Mouse (Mus musculus) CH12.LX (cell line): ENCODE data around the gene Sfxn2. TPM values are rescaled to one million over a fixed set of nuclear protein-coding genes. Genes with fewer than 3 reads are reported as not detected.

Experiments
- DNase-seq: peaks from one replicate; pipeline ENCODE4 v3.0.0-alpha.2; 2013; ENCODE audit errors: extremely low read depth
- H3K27ac ChIP-seq: 2 replicates; pipeline ENCODE4 v1.5.1; 2012; ENCODE audit warnings: low read depth, mild to moderate bottlenecking, control low read depth, moderate library complexity; ENCODE audit not compliant: insufficient read depth
- H3K27me3 ChIP-seq: replicated peaks from 2 replicates; pipeline ENCODE3; 2012; ENCODE audit warnings: inconsistent platforms
- H3K36me3 ChIP-seq, 2 experiments: replicated peaks in 1 of 2; 2 replicates each; pipeline versions ENCODE3 to v1.6.1; 2012; ENCODE audit warnings: inconsistent platforms in 1 of 2, low read length in 1 of 2, mild to moderate bottlenecking in 1 of 2, mixed read lengths in 1 of 2, moderate library complexity in 1 of 2; ENCODE audit not compliant: control insufficient read depth in 1 of 2, insufficient read depth in 1 of 2
- H3K4me1 ChIP-seq, 2 experiments: 2 replicates each; pipeline ENCODE4 v1.6.1; 2012; ENCODE audit warnings: inconsistent platforms in 1 of 2, moderate library complexity in 1 of 2; ENCODE audit not compliant: insufficient read depth in 2 of 2, control insufficient read depth in 1 of 2
- H3K4me2 ChIP-seq: 2 replicates; pipeline ENCODE4 v1.6.1; 2012; ENCODE audit warnings: low read depth, mild to moderate bottlenecking, control low read depth; ENCODE audit not compliant: poor library complexity, insufficient read depth, severe bottlenecking
- H3K4me3 ChIP-seq, 3 experiments: fragments of 150-350 bp in 1 of 3; sonication (generic) in 1 of 3; replicated peaks in 1 of 3; 2 replicates each; pipeline versions ENCODE3 to v1.5.1; 2011 to 2012; ENCODE audit warnings: low read depth in 2 of 3, low read length in 2 of 3, mild to moderate bottlenecking in 2 of 3, moderate library complexity in 2 of 3, control low read depth in 1 of 3, improper control_type of control experiment in 1 of 3, inconsistent platforms in 1 of 3, mixed read lengths in 1 of 3; ENCODE audit not compliant: poor library complexity in 1 of 3
- H3K79me2 ChIP-seq: replicated peaks from 2 replicates; pipeline ENCODE4 v1.6.1; 2012; ENCODE audit warnings: mild to moderate bottlenecking, moderate library complexity; ENCODE audit not compliant: control insufficient read depth, poor library complexity, insufficient read depth, severe bottlenecking; ENCODE audit errors: extremely low read depth
- H3K9ac ChIP-seq: 2 replicates; pipeline ENCODE4 v1.6.1; 2012; ENCODE audit warnings: low read depth, mild to moderate bottlenecking, control low read depth, moderate library complexity; ENCODE audit not compliant: insufficient read depth
- H3K9me3 ChIP-seq: replicated peaks from 2 replicates; pipeline ENCODE3; 2012; ENCODE audit warnings: low read length, inconsistent platforms, mixed read lengths
- BHLHE40 ChIP-seq: IDR thresholded peaks from 2 replicates; pipeline ENCODE4 v1.6.1; 2011; ENCODE audit warnings: mild to moderate bottlenecking, low read depth, low read length, improper control_type of control experiment
- CTCF ChIP-seq, 2 experiments: IDR thresholded peaks in 1 of 2; conservative IDR thresholded peaks in 1 of 2; 2 replicates each; pipeline ENCODE4 v1.5.1; 2011 to 2012; ENCODE audit warnings: low read depth in 2 of 2, low read length in 2 of 2, improper control_type of control experiment in 1 of 2, inconsistent platforms in 1 of 2, mild to moderate bottlenecking in 1 of 2, moderate library complexity in 1 of 2
- ETS1 ChIP-seq: conservative IDR thresholded peaks from 2 replicates; pipeline ENCODE4 v1.6.1; 2012; ENCODE audit warnings: low read depth, mild to moderate bottlenecking, inconsistent platforms, low read length, improper control_type of control experiment, moderate library complexity
- GABPA ChIP-seq: IDR thresholded peaks from 2 replicates; pipeline ENCODE4 v1.6.1; 2012; ENCODE audit warnings: low read depth, low read length, improper control_type of control experiment, inconsistent platforms; ENCODE audit not compliant: insufficient replicate concordance
- HCFC1 ChIP-seq: IDR thresholded peaks from 2 replicates; pipeline ENCODE4 v1.6.1; 2012; ENCODE audit warnings: low read depth, mild to moderate bottlenecking, inconsistent platforms, low read length, improper control_type of control experiment
- IRF4 ChIP-seq: IDR thresholded peaks from 2 replicates; pipeline ENCODE4 v1.6.1; 2014; ENCODE audit warnings: low read depth, mild to moderate bottlenecking, inconsistent platforms, low read length, improper control_type of control experiment
- JUN ChIP-seq: IDR thresholded peaks from 2 replicates; pipeline ENCODE4 v1.6.1; 2011; ENCODE audit warnings: low read depth, mild to moderate bottlenecking, low read length, improper control_type of control experiment, moderate library complexity; ENCODE audit not compliant: insufficient read depth
- KAT2A ChIP-seq: IDR thresholded peaks from 2 replicates; pipeline ENCODE4 v1.6.1; 2012; ENCODE audit warnings: low read length, improper control_type of control experiment, inconsistent platforms; ENCODE audit not compliant: insufficient replicate concordance
- MXI1 ChIP-seq: IDR thresholded peaks from 2 replicates; pipeline ENCODE4 v1.6.1; 2011; ENCODE audit warnings: mild to moderate bottlenecking, low read depth, low read length, improper control_type of control experiment
- NRF1 ChIP-seq: IDR thresholded peaks from 2 replicates; pipeline ENCODE4 v1.6.1; 2014; ENCODE audit warnings: low read depth, mild to moderate bottlenecking, inconsistent platforms, low read length, improper control_type of control experiment, moderate library complexity
- TBP ChIP-seq: conservative IDR thresholded peaks from 2 replicates; pipeline ENCODE4 v1.6.1; 2011; ENCODE audit warnings: low read depth, low read length, improper control_type of control experiment
- TCF12 ChIP-seq: IDR thresholded peaks from 2 replicates; pipeline ENCODE4 v1.6.1; 2014; ENCODE audit warnings: low read depth, mild to moderate bottlenecking, inconsistent platforms, low read length, improper control_type of control experiment
- UBTF ChIP-seq: IDR thresholded peaks from 2 replicates; pipeline ENCODE4 v1.6.1; 2012; ENCODE audit warnings: low read depth, mild to moderate bottlenecking, inconsistent platforms, low read length, improper control_type of control experiment, moderate library complexity
- ZMIZ1 ChIP-seq: IDR thresholded peaks from 2 replicates; pipeline ENCODE4 v1.6.1; 2012; ENCODE audit warnings: low read depth, mild to moderate bottlenecking, inconsistent platforms, low read length, improper control_type of control experiment
- dilution Hi-C: fragments of 300-500 bp; cut with MboI; formaldehyde crosslinking; loops from 2 replicates; pipeline ENCODE4 v1.14.3; 2020; ENCODE audit warnings: low sequenced_read_pairs; ENCODE audit not compliant: extremely low pct_unique_long_range_greater_than_20kb, extremely low pct_ligation_motif_present
- in situ Hi-C: fragments of 300-500 bp; cut with MboI; formaldehyde crosslinking; loops from 3 replicates; pipeline ENCODE4 v1.14.3; 2019; ENCODE audit warnings: low sequenced_read_pairs, low pct_ligation_motif_present, low pct_unique_long_range_greater_than_20kb, mixed read lengths
- polyA plus RNA-seq: library from polyadenylated mRNA; unstranded; fragments of >175 nt; gene quantifications from 2 replicates; pipeline ENCODE4 v1.2.1, GENCODE M21; 2012; ENCODE audit warnings: low read depth; ENCODE audit not compliant: insufficient read length
- total RNA-seq, 2 experiments: library from RNA; depleted of rRNA; stranded (reverse); fragments of 300-350 nt in 1 of 2; fragments of >200 nt in 1 of 2; gene quantifications; 2 replicates each; pipeline ENCODE4 v1.2.3; 2012 to 2014

Gene Sfxn2
- total and polyA plus RNA-seq, 3 experiments: 5.9 to 11.1 (median 8.5) TPM

DNA sequence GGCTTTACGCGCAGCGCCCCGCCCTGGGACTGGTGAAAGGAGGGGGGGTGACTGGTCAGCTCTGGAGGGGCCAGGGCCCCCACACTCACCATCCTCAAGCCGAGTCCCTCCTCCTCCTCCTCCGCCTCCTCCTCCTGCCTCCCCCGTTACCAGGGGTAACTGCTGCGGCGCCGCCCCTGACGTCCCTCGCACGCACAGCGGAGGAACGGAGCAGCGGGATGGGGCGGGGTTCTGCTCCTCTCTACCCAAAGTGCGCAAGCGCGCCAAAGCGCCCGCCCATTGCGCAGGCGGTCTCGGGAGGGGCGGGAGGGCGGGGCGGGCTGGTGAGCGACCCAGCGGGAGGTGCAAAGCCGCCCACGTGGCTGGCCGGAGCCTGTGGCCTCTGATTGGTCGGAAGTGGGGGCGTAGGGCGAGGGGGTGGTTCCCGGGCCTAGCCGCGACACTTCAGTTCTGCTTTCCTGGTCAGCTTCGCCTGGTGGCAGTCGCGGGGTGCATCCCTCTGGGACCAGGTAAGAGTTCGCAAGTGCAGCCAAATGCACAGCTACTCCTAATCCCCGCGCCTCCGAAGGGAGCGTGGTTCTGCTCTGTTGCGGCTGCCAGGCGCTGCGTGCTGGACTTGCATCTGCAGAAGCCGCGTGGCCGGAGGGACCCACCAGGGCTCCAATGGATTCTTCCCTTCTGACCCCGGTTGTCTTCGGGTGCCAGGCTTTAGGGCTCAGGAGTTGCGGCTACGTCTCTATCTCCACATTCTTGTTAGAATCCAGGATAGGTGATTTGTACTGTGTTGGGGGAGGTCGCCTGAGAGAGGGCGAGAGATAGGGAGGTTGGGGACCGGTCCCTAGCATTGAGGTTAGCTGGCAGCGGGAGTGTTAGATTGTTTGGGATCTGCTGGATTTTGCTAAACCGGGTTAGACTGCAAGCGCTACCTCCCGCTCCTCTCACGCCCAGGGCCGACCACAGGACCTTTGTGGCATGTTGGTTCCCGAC, at the start of gene Sfxn2, which contains the start of gene Arl3 (continued):
- TF ChIP-seq JUN: no peak

DNA sequence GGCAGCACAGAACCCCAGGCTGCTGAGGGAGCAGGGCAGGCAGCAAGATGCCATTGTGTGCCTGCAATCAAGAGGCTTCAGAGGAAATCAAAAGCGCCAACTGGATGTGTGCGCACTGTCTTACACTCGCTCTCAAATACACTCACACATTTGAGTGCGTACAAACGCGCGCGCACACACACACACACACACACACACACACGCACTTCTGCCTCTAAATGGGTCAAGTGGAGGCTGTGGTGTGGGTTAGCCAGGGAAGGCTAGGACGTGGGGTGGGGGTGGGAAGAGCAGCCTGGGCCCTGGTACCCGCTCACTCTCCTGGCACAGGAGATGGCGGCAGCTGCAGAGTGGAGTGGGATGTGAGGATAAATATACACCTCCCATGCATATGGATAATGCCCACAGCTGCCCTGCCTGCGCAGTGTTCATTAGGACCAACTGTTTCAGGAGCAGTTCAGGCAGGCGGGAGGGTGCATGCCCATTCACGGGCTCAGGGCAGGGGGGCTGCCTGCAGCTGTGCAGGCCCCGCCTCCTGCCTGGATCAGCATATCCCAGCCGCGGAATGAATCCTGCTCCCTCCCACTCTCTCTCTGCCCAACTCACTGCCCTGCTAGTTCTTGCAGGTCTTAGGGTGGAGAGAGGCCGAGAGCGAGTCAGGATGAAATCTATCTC, 49.5 kb upstream of the Sfxn2 start:
- H3K27ac ChIP-seq: peak overlapping the region; percentile 86
- DNase-seq: no peak
- peak overlapping the region; percentile 32 for H3K9ac ChIP-seq
- no peaks in the 10 kb centered on the region for H3K9me3 ChIP-seq
- no peak for TF ChIP-seq KAT2A
- TF ChIP-seq UBTF: no peak
- TF ChIP-seq TCF12: peak; percentile 69; the same call in 1 of the 2 replicates
- 0 out of 2 replicates have a peak, but pooled peaks have one; percentile 7 for TF ChIP-seq BHLHE40
- 0 out of 2 replicates have a peak, but pooled peaks have one; percentile 26 for TF ChIP-seq NRF1
- TF ChIP-seq ZMIZ1: no peak
- peak overlapping the region; percentile 71 for H3K4me2 ChIP-seq
- no peaks in the 10 kb centered on the region for H3K79me2 ChIP-seq
- dilution Hi-C loops: no loop called here
- in situ Hi-C loops: no loop called here
- H3K27me3 ChIP-seq: no peaks in the 10 kb centered on the region
- no peaks in the 10 kb centered on the region for H3K36me3 ChIP-seq
- H3K4me3 ChIP-seq: peak overlapping the region in 2 of 3 experiments; percentile 26 to 46
- peaks cover 35 to 97% of the 10 kb centered on the region in 2 experiments for H3K4me1 ChIP-seq

DNA sequence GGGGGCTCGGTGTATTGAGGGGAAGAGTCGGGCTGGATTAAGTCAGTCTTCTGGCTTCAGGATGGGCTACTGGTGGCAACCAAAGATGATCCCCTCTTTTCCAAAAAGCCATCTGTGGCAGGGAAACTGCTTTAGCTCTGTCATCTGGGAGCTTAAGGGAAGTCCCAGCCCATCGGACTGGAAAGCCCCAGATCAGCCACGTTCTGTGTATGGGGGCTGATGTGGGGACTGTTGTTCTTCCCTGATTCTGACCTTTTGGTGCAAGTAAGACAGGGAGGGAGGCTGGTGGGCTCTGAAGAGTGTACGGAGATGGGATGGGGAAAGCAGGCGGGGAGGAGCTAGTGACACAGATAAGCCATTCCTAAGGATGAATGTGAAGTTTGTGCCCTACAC, 49.0 kb upstream of the Sfxn2 start:
- dilution Hi-C loops: no loop called here
- Histone ChIP-seq H3K4me3 (peak overlapping the region in 1 of 3 experiments; percentile 46), H3K9me3 (no peaks in the 10 kb centered on the region), H3K9ac (peak overlapping the region; percentile 28), H3K27me3 (no peaks in the 10 kb centered on the region), H3K79me2 (no peaks in the 10 kb centered on the region), H3K27ac (peak overlapping the region; percentile 86), H3K4me2 (peak overlapping the region; percentile 71), H3K4me1 (peaks cover 34 to 97% of the 10 kb centered on the region in 2 experiments), H3K36me3 (no peaks in the 10 kb centered on the region)
- in situ Hi-C loops: no loop called here
- DNase-seq: no peak
- TF ChIP-seq ETS1 (0 out of 2 replicates have a peak, but pooled peaks have one; percentile 25), GABPA (no peak), TBP (no peak), JUN (no peak), MXI1 (peak; percentile 22; the same call in 1 of the 2 replicates), IRF4 (peak; percentile 35; the same call in 1 of the 2 replicates), HCFC1 (no peak), CTCF (conservative IDR thresholded peaks at IDR 0.05 in 1 of 2, IDR thresholded peaks at IDR 0.05 in 1 of 2; ENCODE audit: low read depth in 2 of 2, low read length in 2 of 2) (no peak)
